Mouse (Mus musculus) thymus, adult 2 months (tissue): Measurements from ENCODE around the gene Golph3.

Source experiments
- CTCF ChIP-seq: fragments of 200-500 bp; IDR thresholded peaks from 2 replicates; pipeline ENCODE4 v1.5.1; 2012; ENCODE audit warnings: mild to moderate bottlenecking, control low read depth, low read length, moderate library complexity, borderline replicate concordance; ENCODE audit not compliant: control insufficient read depth, poor library complexity, insufficient read depth; ENCODE audit errors: extremely low read depth
- POLR2A ChIP-seq: fragments of 200-500 bp; IDR thresholded peaks from 2 replicates; pipeline ENCODE4 v1.6.1; 2012; ENCODE audit warnings: mild to moderate bottlenecking, low read length, control low read depth, moderate library complexity; ENCODE audit not compliant: control insufficient read depth, poor library complexity, insufficient read depth; ENCODE audit errors: extremely low read depth

- TF ChIP-seq POLR2A (no peak), CTCF (no peak)
These were observed 47.6 kb downstream of the Golph3 start for GRCm38 (mm10) chr15:12368850-12369249.
